Mouse (Mus musculus) G1E (cell line): ENCODE data around the gene Atf3.

Source experiments
- CTCF ChIP-seq: IDR thresholded peaks from 2 replicates; pipeline ENCODE4 v1.5.1; 2012; ENCODE audit warnings: low read depth, low read length, inconsistent platforms, mixed read lengths
- GATA1 ChIP-seq: IDR thresholded peaks from 2 replicates; pipeline ENCODE4 v1.6.1; 2012; ENCODE audit warnings: borderline replicate concordance, low read length, inconsistent platforms, mixed read lengths
- GATA2 ChIP-seq: IDR thresholded peaks from 2 replicates; pipeline ENCODE4 v1.6.1; 2012; ENCODE audit warnings: low read depth, low read length, inconsistent platforms, borderline replicate concordance
- POLR2AphosphoS5 ChIP-seq: IDR thresholded peaks from 2 replicates; pipeline ENCODE4 v1.6.1; 2012; ENCODE audit warnings: low read depth, low read length, inconsistent platforms; ENCODE audit not compliant: insufficient replicate concordance

GRCm38 (mm10) chr1:191257351-191257771 lies 39.5 kb upstream of the Atf3 start:
- no peak for TF ChIP-seq GATA1
- TF ChIP-seq CTCF = no peak
- no peak for TF ChIP-seq POLR2AphosphoS5
- no peak for TF ChIP-seq GATA2
